Comparison of ENCODE assay signal across 8 mouse cellular contexts in genomic region chr19:42201696-42202381, GRCm38 (mm10). TPM values are rescaled to one million over a fixed set of nuclear protein-coding genes. Genes with fewer than 3 reads are reported as not detected.
DNase-seq lines count a peak whose midpoint lies in the region; ATAC-seq lines count a peak whose summit lies in the region.

Gene Sfrp5 (minus strand): TSS chr19:42202252.

- no peak for DNase-seq in lung, postnatal 36 days
- DNase-seq in layer of hippocampus, adult 9-10 months (ENCODE audit: low spot score): no peak
- no peak for DNase-seq in urinary bladder, postnatal 14 days (ENCODE audit: low spot score)
- DNase-seq in left cerebral cortex, adult 8-10 months (ENCODE audit: low spot score in 2 of 2): no peak

- peak within 1 kb of the TSS; percentile 35 for H3K4me2 ChIP-seq in lung, embryonic 16.5 days (ENCODE audit: low read depth, low read length)
- H3K4me2 ChIP-seq in forebrain, embryonic 13.5 days: peak within 1 kb of the TSS; percentile 55
- peak within 1 kb of the TSS; percentile 48 for H3K4me2 ChIP-seq in intestine, embryonic 16.5 days (ENCODE audit: low read depth, low read length)
- H3K4me2 ChIP-seq in stomach, embryonic 14.5 days (replicated peaks; ENCODE audit: low read depth, low read length): peak within 1 kb of the TSS; percentile 40

- no peaks in the 10 kb centered on the region for H3K36me3 ChIP-seq in lung, embryonic 16.5 days (ENCODE audit: control insufficient read depth, insufficient read depth, low read length)
- H3K36me3 ChIP-seq in forebrain, embryonic 13.5 days (ENCODE audit: poor library complexity, severe bottlenecking): no peaks in the 10 kb centered on the region
- H3K36me3 ChIP-seq in intestine, embryonic 16.5 days (ENCODE audit: control insufficient read depth, insufficient read depth, low read length): no peaks in the 10 kb centered on the region
- H3K36me3 ChIP-seq in stomach, embryonic 14.5 days (ENCODE audit: control insufficient read depth, insufficient read depth, low read length): no peaks in the 10 kb centered on the region

- under 1% methylated on average over 60 of the region's 60 CpGs for whole genome bisulfite sequencing in lung, embryonic 16.5 days
- WGBS in forebrain, embryonic 13.5 days: 1% methylated on average over 43 of the region's 60 CpGs
- under 1% methylated on average over 59 of the region's 60 CpGs for WGBS in intestine, embryonic 16.5 days
- whole genome bisulfite sequencing in stomach, embryonic 14.5 days: under 1% methylated on average over 56 of the region's 60 CpGs

- ATAC-seq in lung, embryonic 16.5 days (ENCODE audit: low read depth): 0 out of 2 replicates have a peak, but pooled peaks have one; percentile 23
- peak; percentile 28; the same call in 1 of the 2 replicates for ATAC-seq in forebrain, embryonic 13.5 days
- ATAC-seq in intestine, embryonic 16.5 days: peak; percentile 46; the same call in 1 of the 2 replicates
- no peak for ATAC-seq in stomach, embryonic 14.5 days (ENCODE audit: insufficient number of reproducible peaks, insufficient read depth, low FRiP score, low read depth)

- H3K4me1 ChIP-seq in lung, embryonic 16.5 days (replicated peaks; ENCODE audit: control insufficient read depth, insufficient read depth, low read length): no peaks in the 10 kb centered on the region; the same call in 1 of the 2 replicates
- H3K4me1 ChIP-seq in forebrain, embryonic 13.5 days: peaks cover 13% of the 10 kb centered on the region
- H3K4me1 ChIP-seq in intestine, embryonic 16.5 days (ENCODE audit: control insufficient read depth, insufficient read depth, low read length): peaks cover 13% of the 10 kb centered on the region
- H3K4me1 ChIP-seq in stomach, embryonic 14.5 days (ENCODE audit: control insufficient read depth, insufficient read depth, low read length): no peaks in the 10 kb centered on the region

- H3K27me3 ChIP-seq in lung, embryonic 16.5 days (ENCODE audit: control insufficient read depth, insufficient read depth, low read depth, low read length): peaks cover 53% of the 10 kb centered on the region
- peaks cover 68% of the 10 kb centered on the region for H3K27me3 ChIP-seq in forebrain, embryonic 13.5 days
- H3K27me3 ChIP-seq in intestine, embryonic 16.5 days (replicated peaks; ENCODE audit: control insufficient read depth, insufficient read depth, low read length): peaks cover 34% of the 10 kb centered on the region
- peaks cover 37% of the 10 kb centered on the region for H3K27me3 ChIP-seq in stomach, embryonic 14.5 days (ENCODE audit: control insufficient read depth, insufficient read depth, low read length)

- peak within 1 kb of the TSS; percentile 24 for H3K4me3 ChIP-seq in lung, embryonic 16.5 days (ENCODE audit: low read length)
- H3K4me3 ChIP-seq in forebrain, embryonic 13.5 days: peak within 1 kb of the TSS; percentile 31
- H3K4me3 ChIP-seq in intestine, embryonic 16.5 days (ENCODE audit: low read length): peak within 1 kb of the TSS; percentile 31
- H3K4me3 ChIP-seq in stomach, embryonic 14.5 days (ENCODE audit: low read depth, low read length): peak within 1 kb of the TSS; percentile 17; the same call in 1 of the 2 replicates

- no peak within 1 kb of the TSS for H3K9ac ChIP-seq in lung, embryonic 16.5 days (ENCODE audit: low read length)
- H3K9ac ChIP-seq in forebrain, embryonic 13.5 days: peak within 1 kb of the TSS; percentile 40; the same call in 1 of the 2 replicates
- H3K9ac ChIP-seq in intestine, embryonic 16.5 days (ENCODE audit: low read depth, low read length): no peak within 1 kb of the TSS; the same call in 1 of the 2 replicates
- no peak within 1 kb of the TSS for H3K9ac ChIP-seq in stomach, embryonic 14.5 days (replicated peaks; ENCODE audit: low read depth, low read length)

- no peaks in the 10 kb centered on the region for H3K9me3 ChIP-seq in lung, embryonic 16.5 days (ENCODE audit: control insufficient read depth, low read length)
- H3K9me3 ChIP-seq in forebrain, embryonic 13.5 days (replicated peaks): no peaks in the 10 kb centered on the region
- no peaks in the 10 kb centered on the region for H3K9me3 ChIP-seq in intestine, embryonic 16.5 days (ENCODE audit: control insufficient read depth, low read length)
- H3K9me3 ChIP-seq in stomach, embryonic 14.5 days (ENCODE audit: control insufficient read depth, low read depth, low read length): no peaks in the 10 kb centered on the region

- no peak within 1 kb of the TSS for H3K27ac ChIP-seq in lung, embryonic 16.5 days (ENCODE audit: low read length)
- H3K27ac ChIP-seq in forebrain, embryonic 13.5 days: no peak within 1 kb of the TSS
- no peak within 1 kb of the TSS for H3K27ac ChIP-seq in intestine, embryonic 16.5 days (ENCODE audit: low read length)
- no peak within 1 kb of the TSS for H3K27ac ChIP-seq in stomach, embryonic 14.5 days (ENCODE audit: low read length)

RNA-seq across cellular contexts. Expression of gene Sfrp5, which starts in this region (rescaled TPM):
- 0.35 and 0.60 TPM in 2 replicates for polyA plus RNA-seq in lung, embryonic 16.5 days (2015; fragmentation: Nextera tagmentation; extraction: Ambion mirVana)
- 0.21 TPM in 1 of 2 replicates, not detected in the other for polyA plus RNA-seq in forebrain, embryonic 13.5 days (2015; fragmentation: Nextera tagmentation; extraction: Ambion mirVana)
- polyA plus RNA-seq in intestine, embryonic 16.5 days (2015; fragmentation: Nextera tagmentation; extraction: Ambion mirVana): 3.5 and 8.3 TPM in 2 replicates
- polyA plus RNA-seq in stomach, embryonic 14.5 days (2014; fragmentation: Nextera tagmentation; extraction: Ambion mirVana): 11.1 and 13.0 TPM in 2 replicates
- total RNA-seq in left cerebral cortex, adult 8-10 months (2022): 1 to 10 TPM; 1.9 to 4.1 (median 2.6) TPM

Comparison
In these comparisons a context has a peak if more than half of its experiments do, and no peak if none do; other contexts are left out.
1. Peak in ATAC-seq, H3K4me3 ChIP-seq and H3K4me2 ChIP-seq in lung, embryonic 16.5 days; RNA of the gene not detected or under 1 TPM.
2. Peak in ATAC-seq, H3K4me3 ChIP-seq, H3K9ac ChIP-seq and H3K4me2 ChIP-seq in forebrain, embryonic 13.5 days; RNA of the gene not detected or under 1 TPM.